Mouse (Mus musculus): Measurements from ENCODE around the gene Sipa1l1.

DNA sequence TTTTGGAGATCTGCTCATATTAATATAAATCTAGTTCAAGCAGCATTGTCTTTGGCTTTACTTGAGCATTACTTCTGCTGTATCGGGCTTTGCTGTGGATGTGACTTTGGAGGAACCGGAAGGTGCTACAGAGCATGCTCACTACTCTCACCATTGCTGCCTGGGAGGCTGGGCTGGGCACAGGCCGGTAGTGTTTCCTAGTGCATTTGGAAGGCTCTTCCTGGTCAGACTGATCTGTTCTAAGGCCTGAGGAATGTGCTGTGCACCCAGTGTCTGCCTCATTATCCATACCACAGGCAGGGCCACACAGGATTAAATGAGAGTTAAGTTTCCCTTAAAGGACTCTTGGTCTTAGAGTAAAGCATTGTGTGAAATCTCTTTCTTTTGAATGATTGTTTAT is 79.4 kb downstream of the Sipa1l1 start:
- TF ChIP-seq CTCF (IDR thresholded peaks at IDR 0.05; ENCODE audit: low read depth) (no peak), EP300 (IDR thresholded peaks at IDR 0.05; ENCODE audit: low read depth) (no peak)
